Mouse (Mus musculus) ES-E14 (cell line): Measurements from ENCODE around the gene Tex19.1. TPM values are rescaled to one million over a fixed set of nuclear protein-coding genes. Genes with fewer than 3 reads are reported as not detected.
"Not testable (repeated sequence)": the region's sequence is repeated elsewhere in the genome, so short reads cannot be mapped to it uniquely, and the experiment has no call there.

ENCODE experiments used
- DNase-seq: peaks from one replicate; pipeline ENCODE4 v3.0.0-alpha.2; 2013; ENCODE audit warnings: low read depth, low spot score
- H3K27ac ChIP-seq: 2 replicates; pipeline ENCODE4 v1.5.1; 2012; ENCODE audit warnings: low read depth, mild to moderate bottlenecking, low read length, moderate library complexity, mixed read lengths; ENCODE audit not compliant: poor library complexity, insufficient read depth, severe bottlenecking
- H3K36me3 ChIP-seq: 2 replicates; pipeline ENCODE4 v1.6.1; 2012; ENCODE audit warnings: mild to moderate bottlenecking, low read length, moderate library complexity, mixed read lengths; ENCODE audit not compliant: control insufficient read depth, poor library complexity, insufficient read depth, severe bottlenecking
- H3K4me1 ChIP-seq, 2 experiments: fragments of 150-350 bp in 1 of 2; sonication (generic) in 1 of 2; 2 replicates each; pipeline ENCODE4 v1.6.1; 2012; ENCODE audit warnings: low read length in 2 of 2, mild to moderate bottlenecking in 1 of 2, mixed read lengths in 1 of 2; ENCODE audit not compliant: control insufficient read depth in 2 of 2, insufficient read depth in 2 of 2, poor library complexity in 1 of 2
- H3K4me3 ChIP-seq, 2 experiments: fragments of 150-350 bp in 1 of 2; sonication (generic) in 1 of 2; 2 replicates each; pipeline ENCODE4 v1.5.1; 2012; ENCODE audit warnings: low read length in 2 of 2, low read depth in 1 of 2, mild to moderate bottlenecking in 1 of 2, mixed read lengths in 1 of 2; ENCODE audit not compliant: insufficient read depth in 1 of 2, poor library complexity in 1 of 2, severe bottlenecking in 1 of 2
- H3K9ac ChIP-seq: 2 replicates; pipeline ENCODE4 v1.6.1; 2012; ENCODE audit warnings: low read depth, mild to moderate bottlenecking, low read length, mixed read lengths; ENCODE audit not compliant: poor library complexity, insufficient read depth, severe bottlenecking
- H3K9me3 ChIP-seq: fragments of 150-350 bp; sonication (generic); 2 replicates; pipeline ENCODE4 v1.6.1; 2012; ENCODE audit warnings: low read depth, mild to moderate bottlenecking, low read length; ENCODE audit not compliant: control insufficient read depth, insufficient read depth
- CHD2 ChIP-seq: IDR thresholded peaks from 2 replicates; pipeline ENCODE4 v1.6.1; 2014; ENCODE audit warnings: mild to moderate bottlenecking, low read depth, low read length, inconsistent platforms
- HCFC1 ChIP-seq: IDR thresholded peaks from 2 replicates; pipeline ENCODE4 v1.6.1; 2012; ENCODE audit warnings: low read length, inconsistent platforms, borderline replicate concordance; ENCODE audit not compliant: insufficient read depth
- MAFK ChIP-seq: IDR thresholded peaks from 2 replicates; pipeline ENCODE4 v1.6.1; 2014; ENCODE audit warnings: mild to moderate bottlenecking, low read depth, low read length, inconsistent platforms; ENCODE audit not compliant: insufficient read depth
- ZC3H11A ChIP-seq: IDR thresholded peaks from 2 replicates; pipeline ENCODE4 v1.6.1; 2012; ENCODE audit warnings: low read depth, mild to moderate bottlenecking, inconsistent platforms, low read length, borderline replicate concordance
- ZNF384 ChIP-seq: IDR thresholded peaks from 2 replicates; pipeline ENCODE4 v1.6.1; 2012; ENCODE audit warnings: low read depth, low read length, inconsistent platforms
- in situ Hi-C, 2 experiments: fragments of 600-800 bp; cut with MboI; formaldehyde crosslinking; loops; one replicate each; pipeline ENCODE4 v1.15.1; 2025; ENCODE audit warnings: low sequenced_read_pairs in 2 of 2, inconsistent platforms in 1 of 2; ENCODE audit not compliant: unreplicated experiment in 2 of 2
- total RNA-seq: library from RNA; depleted of rRNA; stranded (reverse); fragments of 300-350 nt; gene quantifications from 2 replicates; pipeline ENCODE4 v1.2.3, GENCODE M21; 2012; rRNA removed

The Tex19.1 gene
- 96.7 and 193 TPM in 2 replicates for total RNA-seq

DNA sequence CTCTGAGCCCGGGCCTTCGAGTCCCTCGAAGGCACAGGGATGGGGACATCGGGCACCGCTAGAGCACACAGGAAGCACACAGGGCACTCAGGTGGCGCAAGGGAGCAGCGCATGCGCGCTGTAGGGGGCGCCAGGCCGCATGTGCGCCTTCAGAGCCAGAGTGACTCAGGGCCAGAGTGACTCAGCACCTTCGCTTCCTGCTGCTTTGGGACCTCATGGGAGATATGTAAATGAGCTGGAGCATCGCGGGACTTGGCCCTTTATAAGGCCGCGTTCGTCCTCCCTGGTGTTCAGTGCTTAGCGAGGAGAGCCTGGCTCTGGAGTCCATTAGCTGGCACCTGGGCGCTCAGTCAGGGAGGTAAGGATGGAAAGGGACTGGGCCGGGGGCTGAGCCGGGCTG, at the start of gene Tex19.1:
Gene Tex19.1 (plus strand): TSS at position 279 of the 400 bp plus-strand sequence.
- peak within 1 kb of the TSS; percentile 53; the same call in 1 of the 2 replicates for H3K27ac ChIP-seq
- peak within 1 kb of the TSS; percentile 64 to 75 for H3K4me3 ChIP-seq
- peaks cover 3 to 8% of the 10 kb centered on the region in 2 experiments; a peak in 1 of 4 replicates for H3K4me1 ChIP-seq
- in situ Hi-C loops = no loop called here
- peaks cover 5% of the 10 kb centered on the region; the same call in 1 of the 2 replicates for H3K36me3 ChIP-seq
- TF ChIP-seq ZNF384 (no peak), CHD2 (peak; percentile 97), ZC3H11A (no peak; the same call in 1 of the 2 replicates), HCFC1 (peak; percentile 63; the same call in 1 of the 2 replicates), MAFK (peak; percentile 100)
- H3K9ac ChIP-seq = peak within 1 kb of the TSS; percentile 69
- H3K9me3 ChIP-seq = no peaks in the 10 kb centered on the region
- DNase-seq = peak; percentile 80

DNA sequence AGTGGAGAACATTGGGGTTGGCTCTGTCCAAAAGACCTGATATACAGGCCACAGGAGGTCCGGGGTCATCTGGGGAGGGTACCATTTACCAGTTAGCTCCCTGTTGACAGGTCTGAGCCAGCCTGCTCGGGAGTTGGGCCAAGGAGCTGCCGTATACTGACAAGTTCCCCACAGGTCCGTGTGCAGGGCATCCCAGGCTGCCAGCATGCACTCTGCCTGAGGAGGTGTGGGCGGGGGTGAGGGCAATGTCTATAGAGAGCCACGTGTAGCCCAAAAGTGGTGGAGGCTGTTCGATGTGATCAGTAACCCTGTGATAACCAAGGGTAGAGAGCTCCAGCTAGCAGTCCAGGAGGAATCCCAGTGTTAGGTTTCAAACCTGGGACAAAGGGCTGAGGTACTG, 46.2 kb upstream of the Tex19.1 start:
- no peaks in the 10 kb centered on the region for H3K36me3 ChIP-seq
- H3K4me1 ChIP-seq = no peaks in the 10 kb centered on the region
- in situ Hi-C loops = no loop called here
- no peak overlapping the region for H3K27ac ChIP-seq
- TF ChIP-seq MAFK (no peak), ZNF384 (no peak), HCFC1 (no peak), ZC3H11A (no peak), CHD2 (no peak)
- H3K4me3 ChIP-seq = no peak overlapping the region
- no peak overlapping the region for H3K9ac ChIP-seq
- no peaks in the 10 kb centered on the region for H3K9me3 ChIP-seq
- DNase-seq = no peak

DNA sequence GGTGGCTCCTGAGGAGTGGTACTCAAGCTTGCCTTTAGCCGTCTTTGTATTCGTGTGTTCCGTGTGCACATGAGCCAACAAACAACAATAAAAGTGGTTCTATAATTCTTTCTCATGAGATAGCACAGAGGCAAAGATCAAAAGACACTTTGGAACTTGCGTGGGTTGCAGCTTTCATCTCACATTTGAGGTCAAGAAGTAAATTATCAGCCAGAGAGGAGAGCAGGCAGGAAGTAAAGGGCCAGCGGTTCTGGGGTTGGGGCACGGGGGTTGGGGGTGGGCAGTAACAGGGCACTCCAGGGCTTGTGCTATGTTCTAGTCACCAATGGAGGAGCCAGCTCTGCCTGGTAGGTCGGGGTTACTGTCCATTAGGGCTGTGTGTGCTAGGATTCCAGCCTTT, 45.3 kb upstream of the Tex19.1 start:
- TF ChIP-seq ZC3H11A (no peak), ZNF384 (no peak), MAFK (no peak), HCFC1 (no peak), CHD2 (no peak)
- in situ Hi-C loops = no loop called here

DNA sequence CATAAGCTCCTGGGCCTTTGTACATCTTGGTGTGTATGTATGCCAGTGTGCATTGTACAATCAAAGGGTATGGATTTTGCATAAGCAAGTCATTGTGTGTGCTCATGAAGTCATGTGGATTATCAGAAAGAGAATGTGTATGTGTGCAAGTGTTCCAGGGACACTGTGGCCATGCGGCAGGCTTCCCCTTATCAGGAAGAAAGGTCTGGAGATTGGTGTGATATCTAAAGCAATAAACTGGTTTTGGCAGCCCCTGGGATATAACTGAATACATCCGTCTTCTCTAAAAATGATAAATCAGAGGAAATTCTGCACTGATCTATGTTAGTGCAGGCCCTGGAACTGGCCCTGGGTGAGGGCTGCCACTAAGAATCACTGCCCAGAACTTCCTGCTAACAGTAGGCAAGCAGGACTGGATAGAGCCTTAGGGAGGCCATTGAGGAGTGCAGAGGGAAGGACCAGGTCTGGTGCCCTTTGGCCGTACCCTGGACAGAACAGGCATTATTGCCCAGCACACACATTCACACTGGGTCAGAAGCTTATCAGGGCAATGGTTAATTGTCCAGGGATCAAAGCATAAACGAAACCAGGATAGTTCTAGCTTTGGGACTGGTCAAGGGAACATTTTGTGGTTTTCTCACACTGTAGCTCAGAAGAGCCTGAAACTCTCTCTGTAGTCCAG, 44.7 kb upstream of the Tex19.1 start:
- no peak overlapping the region for H3K4me3 ChIP-seq
- in situ Hi-C loops = no loop called here
- H3K9me3 ChIP-seq = no peaks in the 10 kb centered on the region
- H3K27ac ChIP-seq = no peak overlapping the region
- TF ChIP-seq MAFK (no peak), ZNF384 (no peak), ZC3H11A (no peak), HCFC1 (no peak), CHD2 (no peak)
- DNase-seq = no peak
- H3K36me3 ChIP-seq = no peaks in the 10 kb centered on the region
- H3K9ac ChIP-seq = no peak overlapping the region
- H3K4me1 ChIP-seq = no peaks in the 10 kb centered on the region

More for the DNA sequence above, 45.3 kb upstream of the Tex19.1 start:
- H3K27ac ChIP-seq = no peak overlapping the region
- DNase-seq = no peak
- no peaks in the 10 kb centered on the region for H3K9me3 ChIP-seq
- no peaks in the 10 kb centered on the region for H3K4me1 ChIP-seq
- H3K36me3 ChIP-seq = no peaks in the 10 kb centered on the region
- no peak overlapping the region for H3K9ac ChIP-seq
- no peak overlapping the region for H3K4me3 ChIP-seq

DNA sequence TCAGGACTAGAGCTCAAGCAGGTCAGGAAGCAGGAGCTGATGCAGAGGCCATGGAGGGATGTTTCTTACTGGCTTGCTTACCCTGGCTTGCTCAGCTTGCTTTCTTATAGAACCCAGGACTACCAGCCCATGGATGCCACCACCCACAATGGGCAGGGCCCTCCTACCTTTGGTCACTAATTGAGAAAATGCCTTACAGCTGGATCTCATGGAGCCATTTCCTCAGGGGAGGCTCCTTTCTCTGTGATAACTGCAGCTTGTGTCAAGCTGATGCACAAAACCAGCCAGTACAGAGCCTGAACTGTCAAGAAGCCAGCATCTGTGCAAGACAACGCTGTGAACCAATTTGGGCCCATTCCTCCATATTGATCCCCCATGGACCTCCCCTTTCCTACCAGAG, 38.7 kb upstream of the Tex19.1 start:
- H3K27ac ChIP-seq, in situ Hi-C loops, DNase-seq, H3K36me3 ChIP-seq, H3K4me3 ChIP-seq, H3K4me1 ChIP-seq, H3K9me3 ChIP-seq, H3K9ac ChIP-seq: not testable (repeated sequence)
